9 mouse cellular contexts compared by ENCODE assay signal in genomic region chr12:73693347-73693746, GRCm38 (mm10).
DNase-seq lines count a peak whose midpoint lies in the region; ATAC-seq and TF ChIP-seq lines count a peak whose summit lies in the region.
"Had no signal": no experiment of that assay in that cellular context is flagged by ENCODE, and none has a peak within 500 bp of the region (broad histone marks: within the 10 kb centered on the region; RNA-seq: fewer than 3 reads in every experiment).

No protein-coding gene starts in this region.

- no peaks in the 10 kb centered on the region for H3K9me3 ChIP-seq in embryonic facial prominence, embryonic 11.5 days (replicated peaks; ENCODE audit: control insufficient read depth, low read length)
- H3K9me3 ChIP-seq in heart, postnatal 0 days (replicated peaks; ENCODE audit: control insufficient read depth, low read length): no peaks in the 10 kb centered on the region
- H3K9me3 ChIP-seq: heart, embryonic 15.5 days had no signal

- H3K27me3 ChIP-seq in embryonic facial prominence, embryonic 11.5 days (ENCODE audit: control insufficient read depth, insufficient read depth, low read length): no peaks in the 10 kb centered on the region
- no peaks in the 10 kb centered on the region for H3K27me3 ChIP-seq in heart, postnatal 0 days (ENCODE audit: control insufficient read depth, insufficient read depth, low read length)
- H3K27me3 ChIP-seq: heart, embryonic 15.5 days had no signal

- TF ChIP-seq CTCF in heart, postnatal 0 days (IDR thresholded peaks at IDR 0.05; ENCODE audit: low read depth): peak; percentile 83
- TF ChIP-seq CTCF in lung, adult 2 months (IDR thresholded peaks at IDR 0.05; ENCODE audit: insufficient read depth, low read length): peak; percentile 61

- no peaks in the 10 kb centered on the region for H3K36me3 ChIP-seq in embryonic facial prominence, embryonic 11.5 days (replicated peaks; ENCODE audit: control insufficient read depth, insufficient read depth, low read depth, low read length)
- no peaks in the 10 kb centered on the region for H3K36me3 ChIP-seq in heart, postnatal 0 days (replicated peaks; ENCODE audit: control insufficient read depth, insufficient read depth, low read length)
- H3K36me3 ChIP-seq: heart, embryonic 15.5 days had no signal

- no peak overlapping the region for H3K4me3 ChIP-seq in embryonic facial prominence, embryonic 11.5 days (ENCODE audit: low read depth, low read length)
- H3K4me3 ChIP-seq in heart, postnatal 0 days (ENCODE audit: low read depth, low read length): no peak overlapping the region
- no peak overlapping the region for H3K4me3 ChIP-seq in lung, adult 2 months (replicated peaks; ENCODE audit: extremely low read depth, low read depth, low read length)
- H3K4me3 ChIP-seq: heart, embryonic 15.5 days had no signal

- TF ChIP-seq POLR2A in lung, adult 2 months (IDR thresholded peaks at IDR 0.05; ENCODE audit: borderline replicate concordance, extremely low read depth, low read depth, low read length): no peak

- H3K4me1 ChIP-seq in embryonic facial prominence, embryonic 11.5 days (ENCODE audit: control insufficient read depth, insufficient read depth, low read length): no peaks in the 10 kb centered on the region
- H3K4me1 ChIP-seq in heart, postnatal 0 days (ENCODE audit: control insufficient read depth, insufficient read depth): no peaks in the 10 kb centered on the region
- peaks cover 8% of the 10 kb centered on the region for H3K4me1 ChIP-seq in lung, adult 2 months (ENCODE audit: control insufficient read depth, insufficient read depth, low read length)
- H3K4me1 ChIP-seq: heart, embryonic 15.5 days had no signal

- H3K4me2 ChIP-seq in embryonic facial prominence, embryonic 11.5 days (ENCODE audit: low read depth, low read length): no peak overlapping the region
- no peak overlapping the region for H3K4me2 ChIP-seq in heart, postnatal 0 days (ENCODE audit: low read depth, low read length)
- H3K4me2 ChIP-seq: heart, embryonic 15.5 days had no signal

- DNase-seq in CD4-positive, CD25-positive, alpha-beta regulatory T cell, adult 2 months (ENCODE audit: low read depth, low spot score): peak; percentile 91
- peak; percentile 50 to 87 for DNase-seq in adrenal gland, adult (ENCODE audit: inconsistent age in 2 of 2, low spot score in 1 of 2)
- peak; percentile 77 for DNase-seq in embryonic facial prominence, embryonic 11.5 days (ENCODE audit: low spot score)
- DNase-seq in heart, postnatal 0 days (ENCODE audit: low spot score): no peak
- peak; percentile 83 for DNase-seq in layer of hippocampus, adult 11-12 months (ENCODE audit: low spot score)
- peak; percentile 66 for DNase-seq in lung, adult 2 months
- DNase-seq in thymus, postnatal 4 days: peak; percentile 86

- H3K9ac ChIP-seq in embryonic facial prominence, embryonic 11.5 days (replicated peaks; ENCODE audit: low read length): no peak overlapping the region
- H3K9ac ChIP-seq in heart, postnatal 0 days (replicated peaks; ENCODE audit: low read depth, low read length): no peak overlapping the region
- H3K9ac ChIP-seq: heart, embryonic 15.5 days had no signal

- no peak overlapping the region for H3K27ac ChIP-seq in embryonic facial prominence, embryonic 11.5 days (replicated peaks; ENCODE audit: low read depth, low read length)
- no peak overlapping the region for H3K27ac ChIP-seq in heart, postnatal 0 days (ENCODE audit: low read depth)
- H3K27ac ChIP-seq: heart, embryonic 15.5 days had no signal

- 17% methylated on average over 4 of the region's 4 CpGs for WGBS in embryonic facial prominence, embryonic 11.5 days
- WGBS in heart, postnatal 0 days: 24% methylated on average over 4 of the region's 4 CpGs
- WGBS in lung, adult 2 months: 11% methylated on average over 4 of the region's 4 CpGs

- peak; percentile 73; the same call in 1 of the 2 replicates for ATAC-seq in embryonic facial prominence, embryonic 11.5 days (replicated peaks; ENCODE audit: insufficient number of reproducible peaks, low FRiP score, low TSS enrichment, low read depth)
- ATAC-seq in heart, postnatal 0 days (ENCODE audit: insufficient read depth, low read depth): peak; percentile 71
- ATAC-seq in neutrophil, adult 5-6 weeks (ENCODE audit: extremely low read depth, insufficient number of reproducible peaks, low FRiP score, poor library complexity, severe bottlenecking): peak; percentile 78

- TF ChIP-seq EP300 in heart, postnatal 0 days (IDR thresholded peaks at IDR 0.05; ENCODE audit: low read depth): no peak
